Mouse (Mus musculus): ENCODE data around the gene Csad. TPM values are rescaled to one million over a fixed set of nuclear protein-coding genes. Genes with fewer than 3 reads are reported as not detected.

Csad gene
- total and polyA plus RNA-seq, 2 experiments from 2014 or later: 27.7 to 64.7 TPM

GRCm38 (mm10) chr15:102188096-102188495, 16.4 kb downstream of the Csad start:
- Histone ChIP-seq H3K4me1 (ENCODE audit: control insufficient read depth, insufficient read depth) (no peaks in the 10 kb centered on the region), H3K4me3 (ENCODE audit: low read depth, low read length) (no peak overlapping the region), H3K9me3 (replicated peaks; ENCODE audit: control insufficient read depth, low read length) (no peaks in the 10 kb centered on the region), H3K4me2 (ENCODE audit: low read depth, low read length) (no peak overlapping the region), H3K36me3 (replicated peaks; ENCODE audit: control insufficient read depth, insufficient read depth, low read length) (peaks cover 11% of the 10 kb centered on the region; the same call in 1 of the 2 replicates), H3K9ac (replicated peaks; ENCODE audit: low read depth, low read length) (no peak overlapping the region), H3K27me3 (ENCODE audit: control insufficient read depth, insufficient read depth, low read length) (no peaks in the 10 kb centered on the region), H3K27ac (ENCODE audit: low read depth) (no peak overlapping the region)
- no peak for TF ChIP-seq CTCF (IDR thresholded peaks at IDR 0.05; ENCODE audit: low read depth)
- TF ChIP-seq EP300 (IDR thresholded peaks at IDR 0.05; ENCODE audit: low read depth): no peak
- DNase-seq (ENCODE audit: low spot score) (no peak), ATAC-seq (ENCODE audit: insufficient read depth, low read depth) (peak; percentile 30; the same call in 1 of the 2 replicates)
- 84% methylated on average over 10 of the region's 10 CpGs for WGBS

- Histone ChIP-seq H3K4me1 (ENCODE audit: control insufficient read depth, insufficient read depth) (no peaks in the 10 kb centered on the region), H3K9ac (replicated peaks; ENCODE audit: low read depth, low read length) (no peak overlapping the region), H3K4me2 (ENCODE audit: low read depth, low read length) (no peak overlapping the region), H3K9me3 (replicated peaks; ENCODE audit: control insufficient read depth, low read length) (no peaks in the 10 kb centered on the region), H3K36me3 (replicated peaks; ENCODE audit: control insufficient read depth, insufficient read depth, low read length) (peaks cover 11% of the 10 kb centered on the region; the same call in 1 of the 2 replicates), H3K27me3 (ENCODE audit: control insufficient read depth, insufficient read depth, low read length) (no peaks in the 10 kb centered on the region), H3K27ac (ENCODE audit: low read depth) (no peak overlapping the region), H3K4me3 (ENCODE audit: low read depth, low read length) (no peak overlapping the region)
- 82% methylated on average over 11 of the region's 11 CpGs for WGBS
- ATAC-seq (ENCODE audit: insufficient read depth, low read depth) (no peak), DNase-seq (ENCODE audit: low spot score) (no peak)
- TF ChIP-seq CTCF (IDR thresholded peaks at IDR 0.05; ENCODE audit: low read depth) (no peak), EP300 (IDR thresholded peaks at IDR 0.05; ENCODE audit: low read depth) (no peak)
Observed at GRCm38 (mm10) chr15:102186239-102186638, 18.3 kb downstream of the Csad start.

- WGBS: 65% methylated on average over 3 of the region's 3 CpGs
Observed at GRCm38 (mm10) chr15:102183076-102183475, 21.4 kb downstream of the Csad start.

GRCm38 (mm10) chr15:102179924-102180323, 24.6 kb downstream of the Csad start:
- ATAC-seq (ENCODE audit: insufficient read depth, low read depth): no peak

More at GRCm38 (mm10) chr15:102183076-102183475, 21.4 kb downstream of the Csad start:
- no peak overlapping the region for H3K4me3 ChIP-seq (ENCODE audit: low read depth, low read length)
- H3K9ac ChIP-seq (replicated peaks; ENCODE audit: low read depth, low read length): no peak overlapping the region
- H3K36me3 ChIP-seq (replicated peaks; ENCODE audit: control insufficient read depth, insufficient read depth, low read length): peaks cover 11% of the 10 kb centered on the region; the same call in 1 of the 2 replicates
- no peak for ATAC-seq (ENCODE audit: insufficient read depth, low read depth)
- no peak for DNase-seq (ENCODE audit: low spot score)
- no peak for TF ChIP-seq EP300 (IDR thresholded peaks at IDR 0.05; ENCODE audit: low read depth)
- no peak for TF ChIP-seq CTCF (IDR thresholded peaks at IDR 0.05; ENCODE audit: low read depth)
- no peaks in the 10 kb centered on the region for H3K27me3 ChIP-seq (ENCODE audit: control insufficient read depth, insufficient read depth, low read length)
- H3K4me1 ChIP-seq (ENCODE audit: control insufficient read depth, insufficient read depth): no peaks in the 10 kb centered on the region
- H3K4me2 ChIP-seq (ENCODE audit: low read depth, low read length): no peak overlapping the region
- H3K27ac ChIP-seq (ENCODE audit: low read depth): no peak overlapping the region
- H3K9me3 ChIP-seq (replicated peaks; ENCODE audit: control insufficient read depth, low read length): no peaks in the 10 kb centered on the region

GRCm38 (mm10) chr15:102179106-102179505, 25.4 kb downstream of the Csad start:
- Histone ChIP-seq H3K27ac (ENCODE audit: low read depth) (no peak overlapping the region), H3K27me3 (ENCODE audit: control insufficient read depth, insufficient read depth, low read length) (no peaks in the 10 kb centered on the region), H3K4me2 (ENCODE audit: low read depth, low read length) (no peak overlapping the region), H3K4me3 (ENCODE audit: low read depth, low read length) (no peak overlapping the region), H3K4me1 (ENCODE audit: control insufficient read depth, insufficient read depth) (no peaks in the 10 kb centered on the region), H3K36me3 (replicated peaks; ENCODE audit: control insufficient read depth, insufficient read depth, low read length) (peaks cover 5% of the 10 kb centered on the region), H3K9ac (replicated peaks; ENCODE audit: low read depth, low read length) (no peak overlapping the region), H3K9me3 (replicated peaks; ENCODE audit: control insufficient read depth, low read length) (no peaks in the 10 kb centered on the region)
- 76% methylated on average over 9 of the region's 9 CpGs for WGBS
- no peak for ATAC-seq (ENCODE audit: insufficient read depth, low read depth)
- TF ChIP-seq EP300 (IDR thresholded peaks at IDR 0.05; ENCODE audit: low read depth): no peak
- TF ChIP-seq CTCF (IDR thresholded peaks at IDR 0.05; ENCODE audit: low read depth): no peak
- no peak for DNase-seq (ENCODE audit: low spot score)

More at GRCm38 (mm10) chr15:102179924-102180323, 24.6 kb downstream of the Csad start:
- Histone ChIP-seq H3K27me3 (ENCODE audit: control insufficient read depth, insufficient read depth, low read length) (no peaks in the 10 kb centered on the region), H3K27ac (ENCODE audit: low read depth) (no peak overlapping the region), H3K36me3 (replicated peaks; ENCODE audit: control insufficient read depth, insufficient read depth, low read length) (no peaks in the 10 kb centered on the region; the same call in 1 of the 2 replicates), H3K9me3 (replicated peaks; ENCODE audit: control insufficient read depth, low read length) (no peaks in the 10 kb centered on the region), H3K9ac (replicated peaks; ENCODE audit: low read depth, low read length) (no peak overlapping the region), H3K4me1 (ENCODE audit: control insufficient read depth, insufficient read depth) (no peaks in the 10 kb centered on the region), H3K4me3 (ENCODE audit: low read depth, low read length) (no peak overlapping the region), H3K4me2 (ENCODE audit: low read depth, low read length) (no peak overlapping the region)
- 89% methylated on average over 14 of the region's 14 CpGs for WGBS
- DNase-seq (ENCODE audit: low spot score): no peak
- TF ChIP-seq CTCF (IDR thresholded peaks at IDR 0.05; ENCODE audit: low read depth) (no peak), EP300 (IDR thresholded peaks at IDR 0.05; ENCODE audit: low read depth) (no peak)

GRCm38 (mm10) chr15:102178279-102178678, 26.2 kb downstream of the Csad start:
- H3K9ac ChIP-seq (replicated peaks; ENCODE audit: low read depth, low read length): no peak overlapping the region
- 12% methylated on average over 6 of the region's 6 CpGs for WGBS

More at GRCm38 (mm10) chr15:102178279-102178678, 26.2 kb downstream of the Csad start:
- Histone ChIP-seq H3K27me3 (ENCODE audit: control insufficient read depth, insufficient read depth, low read length) (no peaks in the 10 kb centered on the region), H3K4me2 (ENCODE audit: low read depth, low read length) (no peak overlapping the region), H3K9me3 (replicated peaks; ENCODE audit: control insufficient read depth, low read length) (no peaks in the 10 kb centered on the region), H3K4me1 (ENCODE audit: control insufficient read depth, insufficient read depth) (no peaks in the 10 kb centered on the region), H3K36me3 (replicated peaks; ENCODE audit: control insufficient read depth, insufficient read depth, low read length) (peaks cover 5% of the 10 kb centered on the region; the same call in 1 of the 2 replicates), H3K4me3 (ENCODE audit: low read depth, low read length) (no peak overlapping the region), H3K27ac (ENCODE audit: low read depth) (no peak overlapping the region)
- TF ChIP-seq CTCF (IDR thresholded peaks at IDR 0.05; ENCODE audit: low read depth) (peak; percentile 86), EP300 (IDR thresholded peaks at IDR 0.05; ENCODE audit: low read depth) (no peak)
- ATAC-seq (ENCODE audit: insufficient read depth, low read depth): no peak; the same call in 1 of the 2 replicates
- DNase-seq (ENCODE audit: low spot score): peak; percentile 43
